Mouse (Mus musculus) G1E (cell line): ENCODE measurements around the gene Eif1. TPM values are rescaled to one million over a fixed set of nuclear protein-coding genes. Genes with fewer than 3 reads are reported as not detected.
"Not testable (repeated sequence)": the region's sequence is repeated elsewhere in the genome, so short reads cannot be mapped to it uniquely, and the experiment has no call there.

Source experiments
- ATAC-seq: 2 replicates; pipeline ENCODE4 v1.8.0; 2016; ENCODE audit warnings: mild to moderate bottlenecking; ENCODE audit not compliant: insufficient number of reproducible peaks, poor library complexity, low FRiP score, severe bottlenecking; ENCODE audit errors: extremely low read depth
- DNase-seq: peaks from one replicate; pipeline ENCODE4 v3.0.0; 2012; ENCODE audit warnings: low spot score
- H3K27me3 ChIP-seq: 2 replicates; pipeline ENCODE4 v1.6.1; 2012; ENCODE audit warnings: mild to moderate bottlenecking, low read length, inconsistent platforms; ENCODE audit not compliant: insufficient read depth
- H3K36me3 ChIP-seq: replicated peaks from 2 replicates; pipeline ENCODE3; 2012; ENCODE audit warnings: mild to moderate bottlenecking, inconsistent platforms
- H3K4me1 ChIP-seq: 2 replicates; pipeline ENCODE4 v1.6.1; 2012; ENCODE audit warnings: low read depth, low read length, inconsistent platforms, mixed read lengths; ENCODE audit not compliant: insufficient read depth
- H3K4me3 ChIP-seq: 2 replicates; pipeline ENCODE4 v1.5.1; 2012; ENCODE audit warnings: low read depth, mild to moderate bottlenecking, inconsistent platforms, low read length, moderate library complexity, mixed read lengths
- H3K9me3 ChIP-seq: replicated peaks from 2 replicates; pipeline ENCODE4 v1.6.1; 2012; ENCODE audit warnings: inconsistent platforms
- CTCF ChIP-seq: IDR thresholded peaks from 2 replicates; pipeline ENCODE4 v1.5.1; 2012; ENCODE audit warnings: low read depth, low read length, inconsistent platforms, mixed read lengths
- GATA1 ChIP-seq: IDR thresholded peaks from 2 replicates; pipeline ENCODE4 v1.6.1; 2012; ENCODE audit warnings: borderline replicate concordance, low read length, inconsistent platforms, mixed read lengths
- GATA2 ChIP-seq: IDR thresholded peaks from 2 replicates; pipeline ENCODE4 v1.6.1; 2012; ENCODE audit warnings: low read depth, low read length, inconsistent platforms, borderline replicate concordance
- POLR2AphosphoS5 ChIP-seq: IDR thresholded peaks from 2 replicates; pipeline ENCODE4 v1.6.1; 2012; ENCODE audit warnings: low read depth, low read length, inconsistent platforms; ENCODE audit not compliant: insufficient replicate concordance
- TAL1 ChIP-seq: conservative IDR thresholded peaks from 2 replicates; pipeline ENCODE4 v1.6.1; 2012; ENCODE audit warnings: low read depth, low read length, inconsistent platforms, mixed read lengths
- polyA plus RNA-seq: library from polyadenylated mRNA; stranded (reverse); fragments of >175 nt; gene quantifications from 2 replicates; pipeline ENCODE4 v1.2.3, GENCODE M21; 2012
- total RNA-seq, 2 experiments: library from RNA; stranded (forward) in 1 of 2; stranded (reverse) in 1 of 2; fragments of 200-1000 nt in 1 of 2; fragments of >200 nt in 1 of 2; fragmentation: Nextera tagmentation in 1 of 2; gene quantifications; 2 replicates each; pipeline ENCODE4 v1.2.3; 2014 to 2017

The Eif1 gene
- total and polyA plus RNA-seq, 3 experiments = 344 to 916 (median 548) TPM

GRCm38 (mm10) chr11:100327316-100327715 is 7.6 kb downstream of the Eif1 start:
- no peak overlapping the region for H3K4me3 ChIP-seq
- no peaks in the 10 kb centered on the region for H3K9me3 ChIP-seq
- DNase-seq (no peak), ATAC-seq (no peak)
- TF ChIP-seq GATA2 (no peak), POLR2AphosphoS5 (no peak), CTCF (no peak), GATA1 (no peak), TAL1 (no peak)
- peaks cover 23% of the 10 kb centered on the region for H3K27me3 ChIP-seq
- H3K4me1 ChIP-seq = peaks cover 5% of the 10 kb centered on the region
- H3K36me3 ChIP-seq = peaks cover 6% of the 10 kb centered on the region

GRCm38 (mm10) chr11:100327761-100328160 is 8.1 kb downstream of the Eif1 start:
- TF ChIP-seq CTCF = no peak
- TF ChIP-seq TAL1 = no peak
- no peak for TF ChIP-seq GATA1
- no peak for TF ChIP-seq POLR2AphosphoS5
- no peak for TF ChIP-seq GATA2
- Histone ChIP-seq H3K4me1 (peaks cover under 1% of the 10 kb centered on the region; the same call in 1 of the 2 replicates), H3K36me3 (peaks cover 2% of the 10 kb centered on the region), H3K9me3 (no peaks in the 10 kb centered on the region), H3K4me3 (no peak overlapping the region), H3K27me3 (peaks cover 23% of the 10 kb centered on the region)
- ATAC-seq (no peak), DNase-seq (no peak)

DNA sequence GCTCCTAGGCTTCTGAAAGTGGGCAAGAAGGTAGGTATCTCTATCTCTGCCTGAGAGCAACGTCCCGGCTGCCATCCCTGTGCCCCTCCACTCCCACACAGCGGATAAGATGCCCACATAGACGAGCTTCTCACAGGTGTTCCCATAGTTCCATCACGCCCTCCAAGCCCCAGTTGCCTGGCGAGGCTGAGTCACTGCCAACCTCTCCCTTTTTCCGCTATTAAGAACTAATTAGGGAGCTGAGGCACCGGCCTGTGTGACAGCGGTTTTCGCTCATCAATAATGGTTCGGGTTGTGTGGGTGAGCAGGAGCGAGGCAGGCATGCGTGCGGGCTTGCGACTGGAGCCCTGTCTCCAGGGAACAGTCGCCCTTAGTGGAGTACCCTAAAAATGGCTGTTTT is 10.6 kb downstream of the Eif1 start:
- no peaks in the 10 kb centered on the region for H3K9me3 ChIP-seq
- no peak overlapping the region for H3K4me3 ChIP-seq
- peaks cover 30% of the 10 kb centered on the region for H3K27me3 ChIP-seq
- TF ChIP-seq GATA2 = no peak
- TF ChIP-seq GATA1 = no peak
- TF ChIP-seq TAL1 = no peak
- TF ChIP-seq CTCF = no peak
- TF ChIP-seq POLR2AphosphoS5 = no peak
- H3K36me3 ChIP-seq = no peaks in the 10 kb centered on the region
- ATAC-seq (no peak), DNase-seq (no peak)
- H3K4me1 ChIP-seq = no peaks in the 10 kb centered on the region; the same call in 1 of the 2 replicates

GRCm38 (mm10) chr11:100330816-100331375 is 11.2 kb downstream of the Eif1 start:
- H3K9me3 ChIP-seq, H3K36me3 ChIP-seq, H3K4me1 ChIP-seq, DNase-seq, H3K4me3 ChIP-seq, ATAC-seq: not testable (repeated sequence)
- H3K27me3 ChIP-seq = peaks cover 30% of the 10 kb centered on the region

DNA sequence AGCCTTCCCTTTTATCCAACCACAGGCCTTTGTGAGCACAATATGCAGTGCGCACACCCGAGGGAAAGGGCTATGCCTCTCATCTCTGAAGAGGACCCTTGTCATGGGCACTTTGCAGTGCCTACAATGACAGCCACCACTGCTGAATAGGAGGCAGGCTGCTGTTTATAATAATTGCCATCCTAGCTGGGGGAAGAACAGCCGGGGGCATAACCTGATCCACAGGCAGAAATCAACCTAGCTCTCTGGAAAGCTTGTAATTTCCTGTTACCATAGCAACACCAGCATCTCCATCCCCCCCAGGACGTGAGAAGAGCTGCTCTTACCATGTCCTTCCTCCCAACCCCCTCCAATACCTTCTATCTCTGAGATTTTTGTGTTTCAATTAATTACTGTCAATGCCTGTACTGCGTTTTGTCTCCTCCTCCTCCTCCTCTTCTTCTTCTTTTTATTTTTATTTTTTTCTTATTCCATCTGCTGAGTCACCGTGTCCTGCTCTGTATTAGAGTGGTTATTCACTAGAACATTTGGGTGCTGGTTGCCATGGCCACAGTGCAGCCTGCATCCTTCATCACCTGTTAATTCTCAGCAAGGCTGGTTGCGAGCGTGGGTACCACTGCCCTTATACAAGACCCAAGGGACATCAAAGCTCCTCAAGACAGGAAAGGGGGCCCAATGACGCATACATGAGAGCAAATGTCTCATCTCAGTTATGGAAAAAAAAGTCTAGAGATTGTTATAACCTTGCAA is 13.3 kb downstream of the Eif1 start:
- ATAC-seq (no peak), DNase-seq (no peak)
- TF ChIP-seq POLR2AphosphoS5 = no peak
- H3K4me1 ChIP-seq = no peaks in the 10 kb centered on the region
- H3K27me3 ChIP-seq = peaks cover 37% of the 10 kb centered on the region
- H3K9me3 ChIP-seq = no peaks in the 10 kb centered on the region
- H3K36me3 ChIP-seq = no peaks in the 10 kb centered on the region
- H3K4me3 ChIP-seq = no peak overlapping the region

DNA sequence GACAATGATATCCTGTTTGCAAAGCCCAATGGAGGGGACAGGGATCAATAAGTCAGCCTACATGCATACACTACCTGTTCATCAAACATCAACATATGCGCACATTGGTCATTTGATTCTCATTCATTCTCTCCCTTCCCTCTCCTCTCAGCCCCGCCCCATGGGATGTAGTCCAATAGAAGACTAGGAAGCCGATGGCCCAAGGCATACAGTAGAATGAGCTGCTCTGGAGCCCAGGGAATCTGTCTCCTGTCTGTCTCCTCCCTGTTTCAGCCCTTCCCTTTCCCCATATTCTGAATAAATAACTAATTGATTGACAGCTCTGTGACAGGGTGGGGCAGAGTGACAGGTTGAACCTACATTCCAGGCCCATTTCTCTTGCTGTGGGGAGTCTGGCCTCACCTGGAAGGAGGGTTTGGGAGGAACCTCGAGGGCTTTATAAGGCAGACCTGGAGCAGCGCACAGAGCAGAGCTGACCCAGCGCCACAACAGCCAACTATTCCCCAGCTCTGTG is 14.3 kb downstream of the Eif1 start, which contains the start of gene Gast:
Gene Gast (plus strand): TSS at position 464 of the 514 bp plus-strand sequence.
- H3K27me3 ChIP-seq = peaks cover 43% of the 10 kb centered on the region
- no peak within 1 kb of the TSS for H3K4me3 ChIP-seq
- ATAC-seq = no peak
- no peak for TF ChIP-seq TAL1
- TF ChIP-seq GATA1 = no peak
- no peak for TF ChIP-seq GATA2
- no peak for TF ChIP-seq CTCF
- TF ChIP-seq POLR2AphosphoS5 = no peak
- H3K36me3 ChIP-seq = no peaks in the 10 kb centered on the region
- no peaks in the 10 kb centered on the region for H3K4me1 ChIP-seq
- DNase-seq = no peak
- H3K9me3 ChIP-seq = no peaks in the 10 kb centered on the region
